Mouse (Mus musculus) liver, adult 2 months (tissue): ENCODE measurements at regions not wholly inside any gene's neighbourhood (a gene's known extent, or its start where the extent isn't known, plus 50 kb on each side); places are given as distances from the start of the nearest gene placed in this dataset.

ENCODE experiments used
- DNase-seq: peaks from one replicate; pipeline ENCODE4 v3.0.0-alpha.2; 2011; ENCODE audit warnings: low read depth, low spot score; ENCODE audit errors: extremely low read depth
- H3K27ac ChIP-seq: fragments of 200-500 bp; replicated peaks from 2 replicates; pipeline ENCODE4 v1.5.1; 2012; ENCODE audit warnings: low read depth, mild to moderate bottlenecking, control low read depth, inconsistent platforms, low read length; ENCODE audit not compliant: insufficient read depth
- H3K27me3 ChIP-seq: fragments of 200-500 bp; 2 replicates; pipeline ENCODE4 v1.6.1; 2012; ENCODE audit warnings: mild to moderate bottlenecking, moderate library complexity, low read length, inconsistent platforms; ENCODE audit not compliant: control insufficient read depth, insufficient read depth
- H3K36me3 ChIP-seq: fragments of 200-500 bp; 2 replicates; pipeline ENCODE4 v1.6.1; 2012; ENCODE audit warnings: low read length, inconsistent platforms; ENCODE audit not compliant: control insufficient read depth, insufficient read depth
- H3K4me1 ChIP-seq: fragments of 200-500 bp; 2 replicates; pipeline ENCODE4 v1.6.1; 2011; ENCODE audit warnings: low read length; ENCODE audit not compliant: control insufficient read depth, insufficient read depth
- H3K4me3 ChIP-seq: fragments of 200-500 bp; 2 replicates; pipeline ENCODE4 v1.5.1; 2011; ENCODE audit warnings: low read depth, mild to moderate bottlenecking, control low read depth, low read length, moderate library complexity; ENCODE audit not compliant: insufficient read depth
- H3K79me2 ChIP-seq: fragments of 200-500 bp; 2 replicates; pipeline ENCODE4 v1.6.1; 2012; ENCODE audit warnings: inconsistent platforms, mild to moderate bottlenecking, low read length, moderate library complexity; ENCODE audit not compliant: control insufficient read depth, insufficient read depth
- H3K9ac ChIP-seq: fragments of 200-500 bp; 2 replicates; pipeline ENCODE4 v1.6.1; 2012; ENCODE audit warnings: low read depth, mild to moderate bottlenecking, control low read depth, inconsistent platforms, low read length
- CTCF ChIP-seq: fragments of 200-500 bp; IDR thresholded peaks from 2 replicates; pipeline ENCODE4 v1.5.1; 2011; ENCODE audit warnings: low read depth, low read length, control low read depth
- POLR2A ChIP-seq: fragments of 200-500 bp; IDR thresholded peaks from 2 replicates; pipeline ENCODE4 v1.6.1; 2011; ENCODE audit warnings: low read length, control low read depth; ENCODE audit not compliant: insufficient read depth; ENCODE audit errors: extremely low read depth
- WGBS: fragments of 180-500 bp; shearing (Covaris S2); methylation state at CpG from one replicate; pipeline ENCODE4 v1.1.7; 2018; 5-methylcytosine and 5-hydroxymethylcytosine counted together

DNA sequence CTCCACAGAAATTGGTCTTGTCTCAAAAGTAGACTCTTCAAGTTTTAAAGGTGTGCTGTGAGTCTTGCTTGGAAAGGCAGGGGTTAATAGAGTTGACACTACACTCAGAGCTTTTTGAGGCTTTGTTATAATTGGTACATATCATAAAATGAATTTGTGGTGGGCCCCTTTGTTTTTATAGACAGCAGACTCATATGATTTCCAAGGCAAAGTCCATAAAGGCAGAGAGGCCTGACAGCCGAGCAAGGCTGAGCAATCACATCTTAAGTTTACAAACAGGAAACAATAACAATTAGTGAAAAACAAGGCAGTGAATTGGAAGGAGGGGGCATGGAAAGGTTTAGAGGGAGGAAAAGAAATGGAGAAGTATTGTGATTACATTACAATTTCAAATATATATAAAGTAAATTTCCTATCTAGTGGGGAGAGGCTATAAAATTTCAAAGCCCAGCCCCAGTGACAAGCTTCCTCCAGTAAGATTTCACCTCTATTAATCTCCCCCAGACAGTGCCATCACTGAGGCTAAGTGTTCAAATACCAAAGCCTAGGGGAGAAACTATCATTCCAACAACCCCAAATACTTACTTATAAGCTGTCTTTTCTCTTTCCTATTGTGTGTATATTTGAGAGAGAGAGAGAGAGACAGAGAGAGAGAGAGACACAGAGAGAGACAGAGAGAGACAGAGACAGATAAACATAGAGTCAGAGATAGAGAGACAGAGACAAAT is 91.3 kb downstream of the Rab11fip2 start:
- Histone ChIP-seq H3K36me3 (no peaks in the 10 kb centered on the region), H3K9ac (no peak overlapping the region), H3K27me3 (no peaks in the 10 kb centered on the region), H3K79me2 (no peaks in the 10 kb centered on the region), H3K4me1 (no peaks in the 10 kb centered on the region), H3K27ac (no peak overlapping the region), H3K4me3 (no peak overlapping the region)
- TF ChIP-seq POLR2A (no peak), CTCF (no peak)
- no peak for DNase-seq
- 82% methylated on average over 1 of the region's 1 CpGs for WGBS
